Mouse (Mus musculus) kidney, embryonic 14.5 days (tissue): ENCODE results near the gene Gosr2. TPM values are rescaled to one million over a fixed set of nuclear protein-coding genes. Genes with fewer than 3 reads are reported as not detected.

ENCODE experiments used
- ATAC-seq: fragments of 200-750 bp; cut with Nextera tagmentation; 2 replicates; pipeline ENCODE4 v1.8.0; 2017; ENCODE audit warnings: moderate number of reproducible peaks, mild to moderate bottlenecking, moderate TSS enrichment, moderate library complexity; ENCODE audit not compliant: low FRiP score, low TSS enrichment
- H3K27ac ChIP-seq: fragments of 300-500 bp; sonication (generic); 2 replicates; pipeline ENCODE4 v1.5.1; 2014; ENCODE audit warnings: low read depth, mild to moderate bottlenecking, low read length, moderate library complexity, mixed read lengths
- H3K27me3 ChIP-seq: fragments of 300-500 bp; sonication (generic); 2 replicates; pipeline ENCODE4 v1.6.1; 2014; ENCODE audit warnings: mild to moderate bottlenecking, low read length; ENCODE audit not compliant: control insufficient read depth, insufficient read depth
- H3K36me3 ChIP-seq: fragments of 300-500 bp; sonication (generic); 2 replicates; pipeline ENCODE4 v1.6.1; 2014; ENCODE audit warnings: low read length, mixed read lengths; ENCODE audit not compliant: control insufficient read depth, insufficient read depth
- H3K4me1 ChIP-seq: fragments of 300-500 bp; sonication (generic); 2 replicates; pipeline ENCODE4 v1.6.1; 2014; ENCODE audit warnings: low read length, mixed read lengths; ENCODE audit not compliant: control insufficient read depth, insufficient read depth
- H3K4me2 ChIP-seq: fragments of 300-500 bp; sonication (generic); replicated peaks from 2 replicates; pipeline ENCODE4 v1.6.1; 2014; ENCODE audit warnings: low read depth, mild to moderate bottlenecking, low read length
- H3K4me3 ChIP-seq: fragments of 300-500 bp; sonication (generic); 2 replicates; pipeline ENCODE4 v1.5.1; 2014; ENCODE audit warnings: mild to moderate bottlenecking, low read length
- H3K9ac ChIP-seq: fragments of 300-500 bp; sonication (generic); 2 replicates; pipeline ENCODE4 v1.6.1; 2014; ENCODE audit warnings: low read depth, mild to moderate bottlenecking, low read length, moderate library complexity
- H3K9me3 ChIP-seq: fragments of 300-500 bp; sonication (generic); 2 replicates; pipeline ENCODE4 v1.6.1; 2016; ENCODE audit warnings: low read length; ENCODE audit not compliant: control insufficient read depth
- WGBS: fragments of 180-500 bp; shearing (Covaris S2); extraction: QIAGEN DNeasy Blood & Tissue Kit; methylation state at CpG from one replicate; pipeline ENCODE4 v1.1.7; 2014; 5-methylcytosine and 5-hydroxymethylcytosine counted together
- polyA plus RNA-seq: library from polyadenylated mRNA; unstranded; fragments of >200 nt; fragmentation: Nextera tagmentation; extraction: Ambion mirVana; gene quantifications from 2 replicates; pipeline ENCODE4 v1.2.1, GENCODE M21; 2014

The Gosr2 gene
- polyA plus RNA-seq, 1 experiment from 2014 or later: 82.7 TPM

- H3K4me2 ChIP-seq: peak overlapping the region; percentile 54
- no peak for ATAC-seq
- no peaks in the 10 kb centered on the region for H3K36me3 ChIP-seq
- 0 out of 2 replicates have a peak, but pooled peaks cover 5% of the 10 kb centered on the region for H3K4me1 ChIP-seq
- H3K9ac ChIP-seq: peak overlapping the region; percentile 90
- WGBS: 63% methylated on average over 2 of the region's 2 CpGs
- H3K27ac ChIP-seq: peak overlapping the region; percentile 90
- peak overlapping the region; percentile 95 for H3K4me3 ChIP-seq
- no peaks in the 10 kb centered on the region for H3K27me3 ChIP-seq
- no peaks in the 10 kb centered on the region for H3K9me3 ChIP-seq
These were observed 528 bp upstream of the Gosr2 start for GRCm38 (mm10) chr11:103698226-103698625.

GRCm38 (mm10) chr11:103696851-103697564, 690 bp downstream of the Gosr2 start:
- H3K36me3 ChIP-seq: no peaks in the 10 kb centered on the region
- H3K9ac ChIP-seq: peak overlapping the region; percentile 90
- peak overlapping the region; percentile 95 for H3K4me3 ChIP-seq
- H3K4me1 ChIP-seq: 0 out of 2 replicates have a peak, but pooled peaks cover 5% of the 10 kb centered on the region
- peak; percentile 76 for ATAC-seq
- WGBS: 3% methylated on average over 18 of the region's 18 CpGs
- peak overlapping the region; percentile 90 for H3K27ac ChIP-seq
- H3K27me3 ChIP-seq: no peaks in the 10 kb centered on the region
- no peaks in the 10 kb centered on the region for H3K9me3 ChIP-seq
- H3K4me2 ChIP-seq: peak overlapping the region; percentile 54

- Histone ChIP-seq H3K27ac (no peak overlapping the region), H3K27me3 (no peaks in the 10 kb centered on the region), H3K4me2 (no peak overlapping the region), H3K9ac (no peak overlapping the region), H3K9me3 (no peaks in the 10 kb centered on the region), H3K4me1 (peaks cover 7% of the 10 kb centered on the region; the same call in 1 of the 2 replicates), H3K36me3 (0 out of 2 replicates have a peak, but pooled peaks cover 4% of the 10 kb centered on the region), H3K4me3 (no peak overlapping the region)
- WGBS: 79% methylated on average over 1 of the region's 1 CpGs
- ATAC-seq: no peak
These were observed 4.5 kb downstream of the Gosr2 start for GRCm38 (mm10) chr11:103693241-103693640.

GRCm38 (mm10) chr11:103691036-103691435, 6.7 kb downstream of the Gosr2 start:
- peaks cover 5% of the 10 kb centered on the region; the same call in 1 of the 2 replicates for H3K4me1 ChIP-seq
- no peaks in the 10 kb centered on the region for H3K27me3 ChIP-seq
- no peaks in the 10 kb centered on the region for H3K9me3 ChIP-seq
- H3K27ac ChIP-seq: no peak overlapping the region
- no peak overlapping the region for H3K4me2 ChIP-seq
- H3K36me3 ChIP-seq: peaks cover 22% of the 10 kb centered on the region
- H3K9ac ChIP-seq: no peak overlapping the region
- no peak for ATAC-seq
- no peak overlapping the region for H3K4me3 ChIP-seq
- 89% methylated on average over 1 of the region's 1 CpGs for WGBS

GRCm38 (mm10) chr11:103688980-103689378, 8.7 kb downstream of the Gosr2 start:
- no peak overlapping the region for H3K4me2 ChIP-seq
- H3K4me1 ChIP-seq: peaks cover 5% of the 10 kb centered on the region; the same call in 1 of the 2 replicates
- no peak overlapping the region for H3K9ac ChIP-seq
- peaks cover 42% of the 10 kb centered on the region for H3K36me3 ChIP-seq
- no peaks in the 10 kb centered on the region for H3K9me3 ChIP-seq
- no peaks in the 10 kb centered on the region for H3K27me3 ChIP-seq
- H3K4me3 ChIP-seq: no peak overlapping the region
- H3K27ac ChIP-seq: no peak overlapping the region
- WGBS: 31% methylated on average over 3 of the region's 3 CpGs
- ATAC-seq: peak; percentile 39; the same call in 1 of the 2 replicates

GRCm38 (mm10) chr11:103688271-103688979, 9.3 kb downstream of the Gosr2 start:
- WGBS: 75% methylated on average over 6 of the region's 6 CpGs
- H3K36me3 ChIP-seq: peaks cover 48% of the 10 kb centered on the region
- H3K27me3 ChIP-seq: no peaks in the 10 kb centered on the region
- H3K4me1 ChIP-seq: peaks cover 5% of the 10 kb centered on the region; the same call in 1 of the 2 replicates
- H3K9ac ChIP-seq: no peak overlapping the region
- H3K4me2 ChIP-seq: no peak overlapping the region
- ATAC-seq: no peak
- no peaks in the 10 kb centered on the region for H3K9me3 ChIP-seq
- peak overlapping the region; percentile 47; the same call in 1 of the 2 replicates for H3K27ac ChIP-seq
- H3K4me3 ChIP-seq: no peak overlapping the region

GRCm38 (mm10) chr11:103686706-103687105, 11.0 kb downstream of the Gosr2 start:
- WGBS: 67% methylated on average over 6 of the region's 6 CpGs
- peaks cover 64% of the 10 kb centered on the region for H3K36me3 ChIP-seq
- ATAC-seq: peak; percentile 44; the same call in 1 of the 2 replicates
- no peak overlapping the region for H3K4me2 ChIP-seq
- 0 out of 2 replicates have a peak overlapping the region, but pooled peaks have one; percentile 7 for H3K9ac ChIP-seq
- peaks cover 5% of the 10 kb centered on the region; the same call in 1 of the 2 replicates for H3K4me1 ChIP-seq
- H3K9me3 ChIP-seq: no peaks in the 10 kb centered on the region
- H3K4me3 ChIP-seq: no peak overlapping the region
- no peaks in the 10 kb centered on the region for H3K27me3 ChIP-seq
- H3K27ac ChIP-seq: peak overlapping the region; percentile 63

GRCm38 (mm10) chr11:103685261-103685736, 12.4 kb downstream of the Gosr2 start:
- 85% methylated on average over 7 of the region's 7 CpGs for WGBS
- Histone ChIP-seq H3K4me2 (no peak overlapping the region), H3K27ac (no peak overlapping the region)

More at GRCm38 (mm10) chr11:103685261-103685736, 12.4 kb downstream of the Gosr2 start:
- ATAC-seq: no peak
- Histone ChIP-seq H3K4me1 (peaks cover 5% of the 10 kb centered on the region; the same call in 1 of the 2 replicates), H3K27me3 (no peaks in the 10 kb centered on the region), H3K36me3 (peaks cover 78% of the 10 kb centered on the region), H3K9ac (no peak overlapping the region), H3K9me3 (no peaks in the 10 kb centered on the region), H3K4me3 (no peak overlapping the region)
